Mouse (Mus musculus) thymus, adult 2 months (tissue): ENCODE measurements at regions not wholly inside any gene's neighbourhood (a gene's known extent, or its start where the extent isn't known, plus 50 kb on each side); places are given as distances from the start of the nearest gene placed in this dataset.

Experiments
- CTCF ChIP-seq: fragments of 200-500 bp; IDR thresholded peaks from 2 replicates; pipeline ENCODE4 v1.5.1; 2012; ENCODE audit warnings: mild to moderate bottlenecking, control low read depth, low read length, moderate library complexity, borderline replicate concordance; ENCODE audit not compliant: control insufficient read depth, poor library complexity, insufficient read depth; ENCODE audit errors: extremely low read depth
- POLR2A ChIP-seq: fragments of 200-500 bp; IDR thresholded peaks from 2 replicates; pipeline ENCODE4 v1.6.1; 2012; ENCODE audit warnings: mild to moderate bottlenecking, low read length, control low read depth, moderate library complexity; ENCODE audit not compliant: control insufficient read depth, poor library complexity, insufficient read depth; ENCODE audit errors: extremely low read depth

DNA sequence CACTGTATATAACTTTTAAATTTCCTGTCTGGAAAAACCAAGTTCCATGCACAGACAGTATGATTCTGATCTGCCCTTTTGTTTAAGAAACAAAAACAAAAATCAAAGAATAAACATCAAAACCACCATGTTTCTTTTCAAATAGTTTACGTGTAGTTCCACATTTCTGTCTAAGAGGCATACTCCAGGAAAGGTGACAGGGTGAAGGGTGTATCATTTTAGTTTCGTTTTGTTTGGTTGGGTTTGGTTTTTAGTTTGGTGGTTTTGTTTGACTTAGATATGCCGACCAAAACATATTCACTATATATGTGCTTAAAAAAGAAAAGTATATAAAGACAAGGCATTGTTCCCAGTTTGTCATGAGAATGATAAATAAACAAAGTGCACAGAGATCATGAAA, 524.9 kb downstream of the Adgrl2 start:
- TF ChIP-seq CTCF (no peak), POLR2A (no peak)
